Mouse (Mus musculus): ENCODE measurements around the gene Myt1l. TPM values are rescaled to one million over a fixed set of nuclear protein-coding genes. Genes with fewer than 3 reads are reported as not detected.

Myt1l gene
- polyA plus RNA-seq, 1 experiment from 2014 or later, result 66.5 TPM

- Histone ChIP-seq H3K4me3 (peak overlapping the region; percentile 85), H3K9me3 (no peaks in the 10 kb centered on the region), H3K27ac (peak overlapping the region; percentile 75), H3K27me3 (replicated peaks) (no peaks in the 10 kb centered on the region), H3K9ac (peak overlapping the region; percentile 89), H3K4me1 (peaks cover 30% of the 10 kb centered on the region), H3K36me3 (no peaks in the 10 kb centered on the region), H3K4me2 (replicated peaks) (peak overlapping the region; percentile 84)
- peak; percentile 91 for ATAC-seq (ENCODE audit: low FRiP score, low read depth)
- under 1% methylated on average over 49 of the region's 49 CpGs for WGBS
Observed at GRCm38 (mm10) chr12:29937851-29938375, 409.7 kb downstream of the Myt1l start.

GRCm38 (mm10) chr12:29938376-29939041 is 410.3 kb downstream of the Myt1l start:
- under 1% methylated on average over 35 of the region's 40 CpGs for WGBS
- peak overlapping the region; percentile 84 for H3K4me2 ChIP-seq (replicated peaks)
- peak; percentile 80 for ATAC-seq (ENCODE audit: low FRiP score, low read depth)

GRCm38 (mm10) chr12:29939261-29939671 is 411.1 kb downstream of the Myt1l start:
- no peaks in the 10 kb centered on the region for H3K36me3 ChIP-seq
- 5% methylated on average over 8 of the region's 8 CpGs for WGBS
- H3K27ac ChIP-seq, result no peak overlapping the region
- H3K4me3 ChIP-seq, result peak overlapping the region; percentile 85
- H3K9me3 ChIP-seq, result no peaks in the 10 kb centered on the region
- peak overlapping the region; percentile 89 for H3K9ac ChIP-seq
- no peak for ATAC-seq (ENCODE audit: low FRiP score, low read depth)
- no peaks in the 10 kb centered on the region for H3K27me3 ChIP-seq (replicated peaks)
- peaks cover 30% of the 10 kb centered on the region for H3K4me1 ChIP-seq
- peak overlapping the region; percentile 84 for H3K4me2 ChIP-seq (replicated peaks)

More at GRCm38 (mm10) chr12:29938376-29939041, 410.3 kb downstream of the Myt1l start:
- Histone ChIP-seq H3K4me1 (peaks cover 30% of the 10 kb centered on the region), H3K27me3 (replicated peaks) (no peaks in the 10 kb centered on the region), H3K9me3 (no peaks in the 10 kb centered on the region), H3K9ac (peak overlapping the region; percentile 89), H3K36me3 (no peaks in the 10 kb centered on the region), H3K4me3 (peak overlapping the region; percentile 85), H3K27ac (peak overlapping the region; percentile 75)

- ATAC-seq (ENCODE audit: low FRiP score, low read depth), result no peak
- Histone ChIP-seq H3K9me3 (no peaks in the 10 kb centered on the region), H3K27me3 (replicated peaks) (no peaks in the 10 kb centered on the region), H3K4me1 (peaks cover 32% of the 10 kb centered on the region), H3K9ac (no peak overlapping the region), H3K4me2 (replicated peaks) (no peak overlapping the region), H3K4me3 (no peak overlapping the region), H3K27ac (no peak overlapping the region), H3K36me3 (no peaks in the 10 kb centered on the region)
- 88% methylated on average over 2 of the region's 2 CpGs for WGBS
Observed at GRCm38 (mm10) chr12:29942435-29942834, 414.3 kb downstream of the Myt1l start.

- Histone ChIP-seq H3K9me3 (no peaks in the 10 kb centered on the region), H3K4me2 (replicated peaks) (no peak overlapping the region), H3K4me1 (peaks cover 19% of the 10 kb centered on the region), H3K36me3 (no peaks in the 10 kb centered on the region), H3K27ac (no peak overlapping the region), H3K4me3 (no peak overlapping the region), H3K27me3 (replicated peaks) (no peaks in the 10 kb centered on the region), H3K9ac (no peak overlapping the region)
- WGBS, result 93% methylated on average over 3 of the region's 3 CpGs
- ATAC-seq (ENCODE audit: low FRiP score, low read depth), result no peak
Observed at GRCm38 (mm10) chr12:29944650-29945049, 416.5 kb downstream of the Myt1l start.

- H3K27ac ChIP-seq, result no peak overlapping the region
- no peak overlapping the region for H3K4me3 ChIP-seq
- ATAC-seq (ENCODE audit: low FRiP score, low read depth), result no peak
- H3K4me2 ChIP-seq (replicated peaks), result no peak overlapping the region
- WGBS, result 85% methylated on average over 6 of the region's 6 CpGs
- H3K9ac ChIP-seq, result no peak overlapping the region
- no peaks in the 10 kb centered on the region for H3K9me3 ChIP-seq
- no peaks in the 10 kb centered on the region for H3K27me3 ChIP-seq (replicated peaks)
- no peaks in the 10 kb centered on the region for H3K36me3 ChIP-seq
- peaks cover 16% of the 10 kb centered on the region for H3K4me1 ChIP-seq
Observed at GRCm38 (mm10) chr12:29945182-29945743, 417.1 kb downstream of the Myt1l start.

- H3K27me3 ChIP-seq (replicated peaks), result no peaks in the 10 kb centered on the region
- H3K9ac ChIP-seq, result no peak overlapping the region
- 48% methylated on average over 6 of the region's 6 CpGs for WGBS
- no peak overlapping the region for H3K4me3 ChIP-seq
- H3K4me1 ChIP-seq, result peaks cover 33% of the 10 kb centered on the region
- no peak for ATAC-seq (ENCODE audit: low FRiP score, low read depth)
- no peak overlapping the region for H3K4me2 ChIP-seq (replicated peaks)
- no peaks in the 10 kb centered on the region for H3K9me3 ChIP-seq
- H3K36me3 ChIP-seq, result no peaks in the 10 kb centered on the region
- H3K27ac ChIP-seq, result no peak overlapping the region
Observed at GRCm38 (mm10) chr12:29951043-29951442, 422.9 kb downstream of the Myt1l start.

- Histone ChIP-seq H3K4me2 (replicated peaks) (no peak overlapping the region), H3K9me3 (no peaks in the 10 kb centered on the region), H3K4me3 (no peak overlapping the region), H3K36me3 (no peaks in the 10 kb centered on the region), H3K9ac (no peak overlapping the region), H3K27ac (no peak overlapping the region), H3K4me1 (peaks cover 33% of the 10 kb centered on the region), H3K27me3 (replicated peaks) (no peaks in the 10 kb centered on the region)
- 92% methylated on average over 5 of the region's 5 CpGs for WGBS
- no peak for ATAC-seq (ENCODE audit: low FRiP score, low read depth)
Observed at GRCm38 (mm10) chr12:29951485-29951884, 423.3 kb downstream of the Myt1l start.

- Histone ChIP-seq H3K9ac (no peak overlapping the region), H3K4me3 (no peak overlapping the region), H3K4me2 (replicated peaks) (no peak overlapping the region), H3K27me3 (replicated peaks) (no peaks in the 10 kb centered on the region), H3K9me3 (no peaks in the 10 kb centered on the region), H3K36me3 (no peaks in the 10 kb centered on the region), H3K27ac (no peak overlapping the region), H3K4me1 (peaks cover 37% of the 10 kb centered on the region)
- 83% methylated on average over 6 of the region's 6 CpGs for WGBS
- ATAC-seq (ENCODE audit: low FRiP score, low read depth), result no peak
Observed at GRCm38 (mm10) chr12:29952102-29952501, 423.9 kb downstream of the Myt1l start.

- H3K4me3 ChIP-seq, result no peak overlapping the region
- H3K4me2 ChIP-seq (replicated peaks), result peak overlapping the region; percentile 16; the same call in 1 of the 2 replicates
- no peak overlapping the region for H3K27ac ChIP-seq
- 49% methylated on average over 11 of the region's 11 CpGs for WGBS
- no peak overlapping the region for H3K9ac ChIP-seq
- no peaks in the 10 kb centered on the region for H3K9me3 ChIP-seq
- H3K36me3 ChIP-seq, result no peaks in the 10 kb centered on the region
- ATAC-seq (ENCODE audit: low FRiP score, low read depth), result no peak
- H3K27me3 ChIP-seq (replicated peaks), result no peaks in the 10 kb centered on the region
- peaks cover 37% of the 10 kb centered on the region for H3K4me1 ChIP-seq
Observed at GRCm38 (mm10) chr12:29953999-29954398, 425.8 kb downstream of the Myt1l start.

- Histone ChIP-seq H3K4me1 (peaks cover 37% of the 10 kb centered on the region), H3K27ac (no peak overlapping the region)
Observed at GRCm38 (mm10) chr12:29954464-29954863, 426.3 kb downstream of the Myt1l start.

GRCm38 (mm10) chr12:29956969-29957368 is 428.8 kb downstream of the Myt1l start:
- Histone ChIP-seq H3K9me3 (no peaks in the 10 kb centered on the region), H3K36me3 (no peaks in the 10 kb centered on the region), H3K4me1 (peaks cover 30% of the 10 kb centered on the region), H3K4me2 (replicated peaks) (no peak overlapping the region), H3K9ac (no peak overlapping the region), H3K4me3 (no peak overlapping the region), H3K27me3 (replicated peaks) (no peaks in the 10 kb centered on the region), H3K27ac (no peak overlapping the region)
- 86% methylated on average over 12 of the region's 12 CpGs for WGBS
- no peak for ATAC-seq (ENCODE audit: low FRiP score, low read depth)

More at GRCm38 (mm10) chr12:29954464-29954863, 426.3 kb downstream of the Myt1l start:
- ATAC-seq (ENCODE audit: low FRiP score, low read depth), result no peak; the same call in 1 of the 2 replicates
- WGBS, result 58% methylated on average over 3 of the region's 3 CpGs
- Histone ChIP-seq H3K9ac (no peak overlapping the region), H3K27me3 (replicated peaks) (no peaks in the 10 kb centered on the region), H3K36me3 (no peaks in the 10 kb centered on the region), H3K4me2 (replicated peaks) (0 out of 2 replicates have a peak overlapping the region, but pooled peaks have one; percentile 16), H3K9me3 (no peaks in the 10 kb centered on the region), H3K4me3 (no peak overlapping the region)
